Mouse (Mus musculus) cerebellum, adult 2 months (tissue): Measurements from ENCODE around the gene Atr.

ENCODE experiments used
- CTCF ChIP-seq: fragments of 200-500 bp; IDR thresholded peaks from 2 replicates; pipeline ENCODE4 v1.5.1; 2011; ENCODE audit warnings: low read depth, mild to moderate bottlenecking, control low read depth, low read length, moderate library complexity, borderline replicate concordance; ENCODE audit not compliant: insufficient read depth
- POLR2A ChIP-seq: fragments of 200-500 bp; IDR thresholded peaks from 2 replicates; pipeline ENCODE4 v1.6.1; 2011; ENCODE audit warnings: low read length, control low read depth, borderline replicate concordance; ENCODE audit not compliant: insufficient read depth

GRCm38 (mm10) chr9:95813721-95814531 is 43.5 kb upstream of the Atr start:
- TF ChIP-seq CTCF (no peak), POLR2A (no peak)
